Mouse (Mus musculus) intestine, embryonic 16.5 days (tissue): ENCODE measurements around the gene Pou2f1. TPM values are rescaled to one million over a fixed set of nuclear protein-coding genes. Genes with fewer than 3 reads are reported as not detected.

Experiments used
- ATAC-seq: fragments of 200-750 bp; cut with Nextera tagmentation; 2 replicates; pipeline ENCODE4 v1.8.0; 2017; ENCODE audit warnings: moderate TSS enrichment, moderate library complexity
- H3K27ac ChIP-seq: fragments of 300-500 bp; sonication (generic); 2 replicates; pipeline ENCODE4 v1.5.1; 2014; ENCODE audit warnings: mild to moderate bottlenecking, low read length
- H3K27me3 ChIP-seq: fragments of 300-500 bp; sonication (generic); replicated peaks from 2 replicates; pipeline ENCODE4 v1.6.1; 2014; ENCODE audit warnings: low read length, control low read depth, mixed read lengths; ENCODE audit not compliant: control insufficient read depth, insufficient read depth
- H3K36me3 ChIP-seq: fragments of 300-500 bp; sonication (generic); 2 replicates; pipeline ENCODE4 v1.6.1; 2014; ENCODE audit warnings: low read length, control low read depth; ENCODE audit not compliant: control insufficient read depth, insufficient read depth
- H3K4me1 ChIP-seq: fragments of 300-500 bp; sonication (generic); 2 replicates; pipeline ENCODE4 v1.6.1; 2014; ENCODE audit warnings: low read length, control low read depth, mixed read lengths; ENCODE audit not compliant: control insufficient read depth, insufficient read depth
- H3K4me2 ChIP-seq: fragments of 300-500 bp; sonication (generic); 2 replicates; pipeline ENCODE4 v1.6.1; 2014; ENCODE audit warnings: low read depth, low read length, control low read depth
- H3K4me3 ChIP-seq: fragments of 300-500 bp; sonication (generic); 2 replicates; pipeline ENCODE4 v1.5.1; 2014; ENCODE audit warnings: mild to moderate bottlenecking, low read length
- H3K9ac ChIP-seq: fragments of 300-500 bp; sonication (generic); 2 replicates; pipeline ENCODE4 v1.6.1; 2014; ENCODE audit warnings: low read depth, low read length
- H3K9me3 ChIP-seq: fragments of 300-500 bp; sonication (generic); 2 replicates; pipeline ENCODE4 v1.6.1; 2016; ENCODE audit warnings: low read length, control low read depth; ENCODE audit not compliant: control insufficient read depth
- WGBS: fragments of 180-500 bp; shearing (Covaris S2); extraction: QIAGEN DNeasy Blood & Tissue Kit; methylation state at CpG from one replicate; pipeline ENCODE4 v1.1.7; 2014; 5-methylcytosine and 5-hydroxymethylcytosine counted together
- polyA plus RNA-seq: library from polyadenylated mRNA; unstranded; fragments of >200 nt; fragmentation: Nextera tagmentation; extraction: Ambion mirVana; gene quantifications from 2 replicates; pipeline ENCODE4 v1.2.1, GENCODE M21; 2015

Gene Pou2f1
- polyA plus RNA-seq, 1 experiment from 2014 or later = 8.4 TPM

- no peak overlapping the region for H3K9ac ChIP-seq
- 0 out of 2 replicates have a peak, but pooled peaks cover 3% of the 10 kb centered on the region for H3K4me1 ChIP-seq
- H3K27ac ChIP-seq = no peak overlapping the region
- no peaks in the 10 kb centered on the region for H3K27me3 ChIP-seq
- no peak overlapping the region for H3K4me2 ChIP-seq
- no peaks in the 10 kb centered on the region for H3K36me3 ChIP-seq
- no peaks in the 10 kb centered on the region for H3K9me3 ChIP-seq
- 89% methylated on average over 2 of the region's 2 CpGs for WGBS
- ATAC-seq = no peak
- H3K4me3 ChIP-seq = no peak overlapping the region
These were observed 69.6 kb downstream of the Pou2f1 start for GRCm38 (mm10) chr1:165932842-165933241.

DNA sequence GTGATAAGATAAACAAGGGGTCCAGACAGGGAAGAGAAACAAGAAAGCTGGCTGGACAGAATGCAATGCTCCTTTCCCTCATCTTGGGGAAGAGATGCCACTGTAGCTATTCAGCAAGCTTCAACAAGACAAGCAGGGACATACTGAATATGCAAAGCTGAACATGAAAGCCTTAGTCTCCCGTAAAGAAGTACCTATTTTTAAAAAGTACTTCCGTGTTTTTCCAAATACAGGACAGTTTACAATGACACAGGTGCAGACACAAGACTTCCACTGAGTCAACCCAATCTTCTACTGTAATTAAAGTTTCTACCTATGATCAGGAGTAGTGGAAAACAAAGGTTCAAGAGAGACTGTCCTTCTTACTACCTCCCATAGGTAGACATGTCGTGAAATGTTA is 72.0 kb downstream of the Pou2f1 start:
- 81% methylated on average over 3 of the region's 3 CpGs for WGBS
- 0 out of 2 replicates have a peak, but pooled peaks cover 3% of the 10 kb centered on the region for H3K4me1 ChIP-seq

GRCm38 (mm10) chr1:165927507-165928279 is 74.8 kb downstream of the Pou2f1 start:
- H3K9ac ChIP-seq = no peak overlapping the region
- WGBS = 89% methylated on average over 7 of the region's 7 CpGs
- ATAC-seq = no peak
- H3K36me3 ChIP-seq = no peaks in the 10 kb centered on the region
- no peak overlapping the region for H3K27ac ChIP-seq
- H3K4me2 ChIP-seq = no peak overlapping the region
- H3K27me3 ChIP-seq = no peaks in the 10 kb centered on the region
- 0 out of 2 replicates have a peak, but pooled peaks cover 3% of the 10 kb centered on the region for H3K4me1 ChIP-seq
- no peaks in the 10 kb centered on the region for H3K9me3 ChIP-seq
- H3K4me3 ChIP-seq = no peak overlapping the region

More for the DNA sequence above, 72.0 kb downstream of the Pou2f1 start:
- Histone ChIP-seq H3K4me2 (no peak overlapping the region), H3K36me3 (no peaks in the 10 kb centered on the region), H3K9ac (no peak overlapping the region), H3K4me3 (no peak overlapping the region), H3K27ac (no peak overlapping the region), H3K27me3 (no peaks in the 10 kb centered on the region), H3K9me3 (no peaks in the 10 kb centered on the region)
- no peak for ATAC-seq

- no peaks in the 10 kb centered on the region for H3K4me1 ChIP-seq
- H3K27me3 ChIP-seq = no peaks in the 10 kb centered on the region
- 90% methylated on average over 2 of the region's 2 CpGs for WGBS
- H3K9me3 ChIP-seq = no peaks in the 10 kb centered on the region
- H3K4me2 ChIP-seq = no peak overlapping the region
- no peak overlapping the region for H3K27ac ChIP-seq
- H3K4me3 ChIP-seq = no peak overlapping the region
- H3K36me3 ChIP-seq = no peaks in the 10 kb centered on the region
- no peak for ATAC-seq
- H3K9ac ChIP-seq = no peak overlapping the region
These were observed 77.3 kb downstream of the Pou2f1 start for GRCm38 (mm10) chr1:165925207-165925606.

DNA sequence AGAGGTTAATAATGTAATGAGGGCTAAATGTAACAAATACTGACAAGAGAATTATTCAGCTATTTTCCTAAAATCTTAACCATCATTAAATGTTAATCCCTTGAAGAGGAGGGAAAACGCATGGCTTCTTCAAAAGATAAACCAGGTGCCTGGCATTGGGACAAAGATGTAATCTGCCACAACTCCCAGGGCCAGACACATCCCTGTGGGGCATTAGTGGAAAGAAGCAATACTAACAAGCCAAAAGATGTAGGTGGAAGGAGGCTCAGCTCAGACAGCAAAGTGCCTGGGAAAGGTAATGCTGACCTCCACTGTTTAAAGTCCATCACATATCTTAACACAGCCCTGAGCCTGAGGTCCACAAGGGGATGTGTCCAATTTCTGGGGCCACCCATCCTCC is 80.0 kb downstream of the Pou2f1 start:
- no peaks in the 10 kb centered on the region for H3K9me3 ChIP-seq
- no peak for ATAC-seq
- WGBS = 80% methylated on average over 1 of the region's 1 CpGs

GRCm38 (mm10) chr1:165921026-165921425 is 81.5 kb downstream of the Pou2f1 start:
- H3K27ac ChIP-seq = no peak overlapping the region
- H3K4me3 ChIP-seq = no peak overlapping the region
- no peaks in the 10 kb centered on the region for H3K4me1 ChIP-seq
- 71% methylated on average over 3 of the region's 3 CpGs for WGBS
- H3K4me2 ChIP-seq = no peak overlapping the region
- no peaks in the 10 kb centered on the region for H3K9me3 ChIP-seq
- H3K36me3 ChIP-seq = peaks cover 4% of the 10 kb centered on the region; the same call in 1 of the 2 replicates
- H3K9ac ChIP-seq = no peak overlapping the region
- no peaks in the 10 kb centered on the region for H3K27me3 ChIP-seq
- ATAC-seq = no peak

More for the DNA sequence above, 80.0 kb downstream of the Pou2f1 start:
- Histone ChIP-seq H3K4me1 (no peaks in the 10 kb centered on the region), H3K4me3 (no peak overlapping the region), H3K27ac (no peak overlapping the region), H3K9ac (no peak overlapping the region), H3K4me2 (no peak overlapping the region), H3K27me3 (no peaks in the 10 kb centered on the region), H3K36me3 (no peaks in the 10 kb centered on the region)

GRCm38 (mm10) chr1:165914416-165914801 is 88.1 kb downstream of the Pou2f1 start:
- Histone ChIP-seq H3K36me3 (peaks cover 4% of the 10 kb centered on the region; the same call in 1 of the 2 replicates), H3K27ac (no peak overlapping the region), H3K4me3 (no peak overlapping the region), H3K4me1 (no peaks in the 10 kb centered on the region), H3K4me2 (no peak overlapping the region), H3K27me3 (no peaks in the 10 kb centered on the region), H3K9ac (no peak overlapping the region), H3K9me3 (no peaks in the 10 kb centered on the region)
- 71% methylated on average over 2 of the region's 2 CpGs for WGBS
- ATAC-seq = no peak

- Histone ChIP-seq H3K9me3 (no peaks in the 10 kb centered on the region), H3K4me2 (no peak overlapping the region), H3K4me3 (no peak overlapping the region), H3K9ac (no peak overlapping the region), H3K36me3 (peaks cover 4% of the 10 kb centered on the region; the same call in 1 of the 2 replicates), H3K27me3 (no peaks in the 10 kb centered on the region), H3K27ac (no peak overlapping the region), H3K4me1 (no peaks in the 10 kb centered on the region)
- 85% methylated on average over 2 of the region's 2 CpGs for WGBS
- no peak for ATAC-seq
These were observed 88.6 kb downstream of the Pou2f1 start for GRCm38 (mm10) chr1:165913720-165914415.

DNA sequence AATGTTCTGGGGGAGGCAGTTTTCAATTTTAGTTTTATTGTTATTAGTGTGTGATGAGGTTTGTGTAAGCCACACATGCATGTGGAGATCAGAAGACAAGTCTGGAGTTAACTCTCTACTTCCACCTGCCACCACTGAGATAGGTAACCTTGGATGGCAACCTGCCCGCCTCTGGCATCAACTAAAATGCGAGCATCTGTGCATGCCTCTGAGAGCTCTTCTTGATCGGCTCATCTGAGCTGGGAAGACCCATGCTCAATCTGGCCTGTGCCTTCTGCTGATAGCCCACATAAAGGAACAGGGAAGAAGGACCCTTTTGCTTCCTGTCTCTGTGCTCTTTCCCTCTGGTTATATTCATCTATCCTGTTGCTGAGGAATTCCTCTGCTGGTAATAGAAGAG is 93.0 kb downstream of the Pou2f1 start:
- H3K4me2 ChIP-seq = no peak overlapping the region
- H3K4me1 ChIP-seq = no peaks in the 10 kb centered on the region
- ATAC-seq = no peak
- no peak overlapping the region for H3K9ac ChIP-seq
- no peaks in the 10 kb centered on the region; the same call in 1 of the 2 replicates for H3K36me3 ChIP-seq
- no peaks in the 10 kb centered on the region for H3K27me3 ChIP-seq
- no peak overlapping the region for H3K27ac ChIP-seq
- no peaks in the 10 kb centered on the region for H3K9me3 ChIP-seq
- no peak overlapping the region for H3K4me3 ChIP-seq
- WGBS = 93% methylated on average over 3 of the region's 3 CpGs
